In genomic region chr15:13210186-13210585, GRCm38 (mm10) we compare ENCODE assay signal across 15 mouse cellular contexts.
DNase-seq lines count a peak whose midpoint lies in the region.
"Had no signal": no experiment of that assay in that cellular context is flagged by ENCODE, and none has a peak within 500 bp of the region (broad histone marks: within the 10 kb centered on the region; RNA-seq: fewer than 3 reads in every experiment).

No protein-coding gene starts in this region.

- peak; percentile 14 to 16 for DNase-seq in frontal cortex, postnatal 36 days (ENCODE audit: low spot score in 2 of 2)
- DNase-seq in frontal cortex, postnatal 14 days (ENCODE audit: low spot score in 2 of 2), result no peak
- peak; percentile 6 for DNase-seq in kidney, postnatal 10 days
- no peak for DNase-seq in kidney, adult 8-10 months
- DNase-seq in right cerebral cortex, adult 2 months (ENCODE audit: low spot score in 2 of 2), result peak; percentile 10 to 17
- no peak for DNase-seq in right cerebral cortex, postnatal 14 days
- DNase-seq in natural killer cell, adult 2 months (ENCODE audit: low spot score in 2 of 2), result no peak
- DNase-seq: adrenal gland, postnatal 10 days; B cell, adult 2 months; cerebellum, adult 2 months; cerebellum, postnatal 25 days; gastrocnemius, postnatal 36 days; heart, postnatal 36 days; liver; lung, postnatal 36 days had no signal

Comparison
In these comparisons a context has a peak if more than half of its experiments do, and no peak if none do; other contexts are left out.
1. DNase-seq: peak in frontal cortex, postnatal 36 days (2 of 2), kidney, postnatal 10 days (single experiment) and right cerebral cortex, adult 2 months (2 of 2); none in frontal cortex, postnatal 14 days (0 of 2), kidney, adult 8-10 months (0 of 2), right cerebral cortex, postnatal 14 days (single experiment) and natural killer cell, adult 2 months (0 of 2).